Mouse (Mus musculus): Measurements from ENCODE around the gene Ccdc96.

Gene Ccdc96

GRCm38 (mm10) chr5:36484171-36484990 is at the start of gene Ccdc96, which contains the start of gene Tada2b:
Gene Ccdc96 (plus strand): TSS chr5:36484588.
Gene Tada2b (minus strand): TSS chr5:36484285.
- DNase-seq (ENCODE audit: low spot score in 2 of 2), result peak; percentile 92 to 97

GRCm38 (mm10) chr5:36436858-36437257 is 47.5 kb upstream of the Ccdc96 start:
- no peak for DNase-seq (ENCODE audit: low spot score in 2 of 2)

GRCm38 (mm10) chr5:36440741-36441140 is 43.6 kb upstream of the Ccdc96 start:
- DNase-seq (ENCODE audit: low spot score in 2 of 2), result no peak

- no peak for DNase-seq (ENCODE audit: low spot score in 2 of 2)
Observed at GRCm38 (mm10) chr5:36444611-36445010, 39.8 kb upstream of the Ccdc96 start.

- DNase-seq (ENCODE audit: low spot score in 2 of 2), result peak; percentile 31 to 38
Observed at GRCm38 (mm10) chr5:36445028-36445427, 39.4 kb upstream of the Ccdc96 start.

- no peak for DNase-seq (ENCODE audit: low spot score in 2 of 2)
Observed at GRCm38 (mm10) chr5:36446166-36446890, 38.1 kb upstream of the Ccdc96 start.

- no peak for DNase-seq (ENCODE audit: low spot score in 2 of 2)
Observed at GRCm38 (mm10) chr5:36447872-36448271, 36.5 kb upstream of the Ccdc96 start.

GRCm38 (mm10) chr5:36449710-36450358 is 34.6 kb upstream of the Ccdc96 start:
- DNase-seq (ENCODE audit: low spot score in 2 of 2), result no peak

- no peak for DNase-seq (ENCODE audit: low spot score in 2 of 2)
Observed at GRCm38 (mm10) chr5:36451119-36451518, 33.3 kb upstream of the Ccdc96 start.

- DNase-seq (ENCODE audit: low spot score in 2 of 2), result no peak
Observed at GRCm38 (mm10) chr5:36451872-36452389, 32.5 kb upstream of the Ccdc96 start.

GRCm38 (mm10) chr5:36452821-36453220 is 31.6 kb upstream of the Ccdc96 start:
- no peak for DNase-seq (ENCODE audit: low spot score in 2 of 2)

- DNase-seq (ENCODE audit: low spot score in 2 of 2), result no peak
Observed at GRCm38 (mm10) chr5:36457706-36458105, 26.7 kb upstream of the Ccdc96 start.

GRCm38 (mm10) chr5:36458926-36459325 is 25.5 kb upstream of the Ccdc96 start:
- no peak for DNase-seq (ENCODE audit: low spot score in 2 of 2)

- no peak for DNase-seq (ENCODE audit: low spot score in 2 of 2)
Observed at GRCm38 (mm10) chr5:36460712-36461111, 23.7 kb upstream of the Ccdc96 start.

- DNase-seq (ENCODE audit: low spot score in 2 of 2), result no peak
Observed at GRCm38 (mm10) chr5:36461231-36461630, 23.2 kb upstream of the Ccdc96 start.

- peak; percentile 69 to 73 for DNase-seq (ENCODE audit: low spot score in 2 of 2)
Observed at GRCm38 (mm10) chr5:36462810-36463209, 21.6 kb upstream of the Ccdc96 start.

- DNase-seq (ENCODE audit: low spot score in 2 of 2), result no peak
Observed at GRCm38 (mm10) chr5:36463391-36463790, 21.0 kb upstream of the Ccdc96 start.

- peak; percentile 98 to 99 for DNase-seq (ENCODE audit: low spot score in 2 of 2)
Observed at GRCm38 (mm10) chr5:36464709-36465661, 19.4 kb upstream of the Ccdc96 start, which contains the start of gene Grpel1. Gene Grpel1 (plus strand): TSS chr5:36464998.

GRCm38 (mm10) chr5:36465889-36466288 is 18.5 kb upstream of the Ccdc96 start:
- DNase-seq (ENCODE audit: low spot score in 2 of 2), result no peak

- no peak for DNase-seq (ENCODE audit: low spot score in 2 of 2)
Observed at GRCm38 (mm10) chr5:36471206-36471605, 13.2 kb upstream of the Ccdc96 start.
